Mouse (Mus musculus) frontal cortex, adult (tissue): ENCODE measurements at regions not wholly inside any gene's neighbourhood (a gene's known extent, or its start where the extent isn't known, plus 50 kb on each side); places are given as distances from the start of the nearest gene placed in this dataset.

Source experiments
- ATAC-seq: cut with Nextera tagmentation; 2 replicates; pipeline ENCODE4 v1.9.2; 2017; ENCODE audit warnings: mild to moderate bottlenecking, moderate library complexity, mixed read lengths; ENCODE audit not compliant: low TSS enrichment

DNA sequence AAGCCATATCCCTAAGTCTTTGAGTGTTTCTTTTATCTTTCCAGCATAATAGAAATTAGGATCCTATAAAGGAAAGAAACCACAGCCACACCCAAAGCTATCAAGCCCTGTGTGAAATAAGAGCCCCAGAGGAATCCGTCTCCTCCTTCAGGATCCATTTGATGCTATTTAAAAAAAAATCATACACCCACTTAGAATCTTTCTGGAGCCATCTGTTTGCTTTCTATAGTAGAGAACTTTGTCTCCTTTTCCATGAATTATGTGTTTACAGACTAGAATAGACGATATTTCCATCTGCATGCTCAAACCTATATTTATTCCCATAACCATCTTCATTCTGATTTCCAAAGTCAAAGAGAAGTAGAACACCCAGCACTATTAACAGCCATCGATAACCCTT is 917.2 kb upstream of the Man1a start:
- ATAC-seq: peak; percentile 99

DNA sequence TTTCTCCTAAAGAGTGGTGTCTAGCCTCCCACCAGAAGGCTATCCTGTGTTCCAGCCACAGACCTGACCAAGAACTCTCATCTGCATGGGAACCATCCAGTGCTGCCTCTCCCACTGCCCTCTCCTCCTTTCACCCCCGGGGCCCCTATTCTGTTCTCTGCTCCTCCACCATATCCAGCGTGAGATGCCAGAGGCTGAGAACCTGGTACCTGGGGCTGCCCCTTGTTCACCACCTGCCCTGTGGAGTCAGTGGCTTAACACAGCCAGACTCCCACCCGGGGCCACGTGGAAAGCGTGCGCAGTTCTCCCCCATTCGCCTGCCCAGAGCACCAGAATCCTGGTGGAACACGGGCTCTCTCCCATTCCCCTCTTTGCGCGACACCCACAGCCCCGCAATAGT is 879.5 kb upstream of the Man1a start:
- ATAC-seq: no peak

DNA sequence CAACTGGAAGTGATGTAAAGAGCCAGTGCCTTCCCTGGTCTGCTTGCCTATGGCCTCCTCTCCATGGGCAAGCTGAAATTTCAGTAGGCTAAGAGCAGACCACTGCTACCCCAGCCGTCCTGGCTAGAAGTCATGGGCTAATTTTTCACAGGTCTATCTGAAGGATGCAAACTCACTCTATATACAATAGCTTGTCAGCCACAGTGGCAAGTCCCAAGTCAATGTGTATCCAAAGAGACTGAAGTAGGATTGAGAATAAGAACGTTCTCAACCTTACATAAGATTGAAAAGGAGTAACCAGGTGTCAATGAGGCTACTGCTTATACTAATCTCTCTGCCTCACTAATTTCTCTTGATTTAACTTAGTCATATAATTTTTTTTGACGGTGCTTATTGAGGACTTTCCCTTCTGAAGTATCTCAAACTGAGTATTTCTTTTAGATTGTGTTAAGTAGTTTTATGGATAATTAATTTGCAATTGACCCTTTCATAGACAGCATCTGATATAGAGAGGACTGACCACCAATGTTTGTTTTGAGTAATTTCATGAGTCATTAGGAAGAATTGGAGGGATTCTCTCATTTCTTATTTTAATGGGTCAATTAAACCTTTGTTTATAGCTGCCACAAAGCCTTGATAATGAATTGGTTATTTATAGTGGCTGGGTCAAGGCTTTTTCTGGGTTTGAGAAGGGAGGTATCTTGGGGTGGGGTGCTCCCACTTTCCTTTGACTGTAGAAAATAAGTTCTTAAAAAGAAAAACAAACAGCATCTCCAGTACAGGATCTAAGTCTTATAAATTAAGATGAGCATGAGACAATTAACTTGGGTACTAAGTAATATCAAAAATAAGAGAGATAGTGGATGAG is 865.0 kb upstream of the Man1a start:
- no peak for ATAC-seq

DNA sequence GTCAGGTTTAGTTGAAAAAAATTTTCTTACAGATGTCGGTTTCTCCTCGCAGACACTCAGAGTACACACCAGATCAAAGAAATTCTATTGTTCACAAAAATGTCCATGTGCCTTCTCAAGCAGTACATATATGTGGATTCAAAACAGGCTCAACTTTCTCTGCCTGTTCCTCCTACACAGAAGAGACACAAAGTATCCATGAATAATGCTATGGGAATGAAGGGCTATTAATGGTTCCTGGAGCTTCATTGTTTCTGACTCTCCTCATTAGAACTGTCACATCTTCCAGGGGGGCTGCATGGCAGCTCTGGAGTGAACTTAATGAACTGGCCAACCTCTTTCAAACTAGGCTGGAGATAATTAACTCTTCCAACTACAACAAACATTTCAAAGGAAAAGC is 863.1 kb upstream of the Man1a start:
- ATAC-seq: no peak
